Mouse (Mus musculus) liver, adult 2 months (tissue): ENCODE data around the gene Nxph4.

Experiments
- CTCF ChIP-seq: fragments of 200-500 bp; IDR thresholded peaks from 2 replicates; pipeline ENCODE4 v1.5.1; 2011; ENCODE audit warnings: low read depth, low read length, control low read depth
- POLR2A ChIP-seq: fragments of 200-500 bp; IDR thresholded peaks from 2 replicates; pipeline ENCODE4 v1.6.1; 2011; ENCODE audit warnings: low read length, control low read depth; ENCODE audit not compliant: insufficient read depth; ENCODE audit errors: extremely low read depth

GRCm38 (mm10) chr10:127541510-127541909 is 7.2 kb upstream of the Nxph4 start:
- TF ChIP-seq CTCF, result no peak
- no peak for TF ChIP-seq POLR2A
